Mouse (Mus musculus) liver, adult 2 months (tissue): ENCODE measurements around the gene Herc4.

Source experiments
- CTCF ChIP-seq: fragments of 200-500 bp; IDR thresholded peaks from 2 replicates; pipeline ENCODE4 v1.5.1; 2011; ENCODE audit warnings: low read depth, low read length, control low read depth
- POLR2A ChIP-seq: fragments of 200-500 bp; IDR thresholded peaks from 2 replicates; pipeline ENCODE4 v1.6.1; 2011; ENCODE audit warnings: low read length, control low read depth; ENCODE audit not compliant: insufficient read depth; ENCODE audit errors: extremely low read depth

DNA sequence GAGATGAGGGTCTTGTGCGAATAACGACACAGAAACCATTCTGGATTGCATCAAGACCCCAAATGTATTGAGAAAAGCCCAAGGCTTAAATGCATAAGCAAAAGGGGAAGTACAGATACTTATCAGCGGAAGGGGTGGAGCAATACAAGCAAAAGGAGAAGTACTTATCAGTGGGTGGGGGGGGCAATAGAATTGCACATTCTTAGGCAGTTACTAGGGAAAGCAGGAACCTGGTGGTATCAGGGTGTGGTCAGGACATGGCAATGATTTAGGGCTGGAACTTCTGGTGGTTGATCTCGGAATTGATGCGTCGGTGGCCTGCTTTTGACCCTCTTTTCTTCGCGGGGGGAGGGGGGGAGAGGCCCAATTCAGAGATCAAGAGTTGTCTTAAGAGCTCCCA, 7.7 kb upstream of the Herc4 start:
- TF ChIP-seq CTCF: no peak
- TF ChIP-seq POLR2A: no peak
